Mouse (Mus musculus) CH12.LX (cell line): ENCODE measurements around the gene Cdh24.

Experiments used
- BHLHE40 ChIP-seq: IDR thresholded peaks from 2 replicates; pipeline ENCODE4 v1.6.1; 2011; ENCODE audit warnings: mild to moderate bottlenecking, low read depth, low read length, improper control_type of control experiment
- CHD2 ChIP-seq: IDR thresholded peaks from 2 replicates; pipeline ENCODE4 v1.6.1; 2011; ENCODE audit warnings: low read length, improper control_type of control experiment
- CTCF ChIP-seq, 2 experiments: IDR thresholded peaks in 1 of 2; conservative IDR thresholded peaks in 1 of 2; 2 replicates each; pipeline ENCODE4 v1.5.1; 2011 to 2012; ENCODE audit warnings: low read depth in 2 of 2, low read length in 2 of 2, improper control_type of control experiment in 1 of 2, inconsistent platforms in 1 of 2, mild to moderate bottlenecking in 1 of 2, moderate library complexity in 1 of 2
- KAT2A ChIP-seq: IDR thresholded peaks from 2 replicates; pipeline ENCODE4 v1.6.1; 2012; ENCODE audit warnings: low read length, improper control_type of control experiment, inconsistent platforms; ENCODE audit not compliant: insufficient replicate concordance
- POLR2A ChIP-seq: IDR thresholded peaks from 2 replicates; pipeline ENCODE4 v1.6.1; 2011; ENCODE audit warnings: low read depth, mild to moderate bottlenecking, improper control_type of control experiment, low read length
- SIN3A ChIP-seq: IDR thresholded peaks from 2 replicates; pipeline ENCODE4 v1.6.1; 2012; ENCODE audit warnings: low read length, improper control_type of control experiment, inconsistent platforms
- TCF12 ChIP-seq: IDR thresholded peaks from 2 replicates; pipeline ENCODE4 v1.6.1; 2014; ENCODE audit warnings: low read depth, mild to moderate bottlenecking, inconsistent platforms, low read length, improper control_type of control experiment

DNA sequence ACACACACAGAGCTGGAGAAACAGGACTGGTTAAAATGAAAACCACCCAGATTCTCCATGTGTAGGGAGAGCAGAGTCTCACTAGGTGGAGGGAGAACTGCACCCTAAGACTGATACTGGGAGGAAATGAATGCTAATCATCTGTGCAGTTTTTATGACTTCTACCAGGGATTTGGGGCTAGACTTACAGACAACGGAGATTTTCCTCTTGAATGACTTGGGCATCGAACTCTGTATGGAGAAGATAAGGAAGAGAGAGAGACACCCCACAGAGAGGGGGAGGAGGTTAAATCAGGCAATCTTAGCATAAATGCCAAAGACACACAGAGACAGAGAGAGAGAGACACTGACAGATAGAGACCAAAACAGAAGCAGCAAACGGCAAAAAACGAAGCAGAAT, 6.7 kb upstream of the Cdh24 start:
- no peak for TF ChIP-seq CTCF (conservative IDR thresholded peaks at IDR 0.05 in 1 of 2, IDR thresholded peaks at IDR 0.05 in 1 of 2; ENCODE audit: low read depth in 2 of 2, low read length in 2 of 2)
- no peak for TF ChIP-seq BHLHE40
- TF ChIP-seq CHD2 = no peak
- no peak for TF ChIP-seq KAT2A
- TF ChIP-seq TCF12 = no peak
- TF ChIP-seq POLR2A = no peak
- no peak for TF ChIP-seq SIN3A
